Mouse (Mus musculus): ENCODE measurements around the gene Slc25a25. TPM values are rescaled to one million over a fixed set of nuclear protein-coding genes. Genes with fewer than 3 reads are reported as not detected.
A peak's percentile ranks its signal among the peaks of the same experiment; 100 is the strongest.

Gene Slc25a25
- polyA plus RNA-seq, 1 experiment = 16.6 TPM

GRCm38 (mm10) chr2:32448480-32448879, 2.8 kb downstream of the Slc25a25 start:
- H3K4me1 ChIP-seq (ENCODE audit: control insufficient read depth, insufficient read depth, low read length) = peaks cover 3% of the 10 kb centered on the region; the same call in 1 of the 2 replicates
- TF ChIP-seq CTCF (IDR thresholded peaks at IDR 0.05; ENCODE audit: borderline replicate concordance, insufficient read depth, low read length) = no peak
- no peak for TF ChIP-seq POLR2A (IDR thresholded peaks at IDR 0.05; ENCODE audit: low read depth, low read length)
- no peak overlapping the region for H3K4me3 ChIP-seq (ENCODE audit: insufficient read depth, low read length)
- H3K27ac ChIP-seq (ENCODE audit: insufficient read depth, low read length) = no peak overlapping the region

- TF ChIP-seq CTCF (IDR thresholded peaks at IDR 0.05; ENCODE audit: borderline replicate concordance, insufficient read depth, low read length) = no peak
- no peak for TF ChIP-seq POLR2A (IDR thresholded peaks at IDR 0.05; ENCODE audit: low read depth, low read length)
- H3K4me1 ChIP-seq (ENCODE audit: control insufficient read depth, insufficient read depth, low read length) = peaks cover 3% of the 10 kb centered on the region; the same call in 1 of the 2 replicates
- peak overlapping the region; percentile 29; the same call in 1 of the 2 replicates for H3K27ac ChIP-seq (ENCODE audit: insufficient read depth, low read length)
- H3K4me3 ChIP-seq (ENCODE audit: insufficient read depth, low read length) = no peak overlapping the region
Measured at GRCm38 (mm10) chr2:32447264-32447936, 3.8 kb downstream of the Slc25a25 start.

- H3K4me3 ChIP-seq (ENCODE audit: insufficient read depth, low read length) = no peak overlapping the region
- TF ChIP-seq CTCF (IDR thresholded peaks at IDR 0.05; ENCODE audit: borderline replicate concordance, insufficient read depth, low read length) = no peak
- no peak for TF ChIP-seq POLR2A (IDR thresholded peaks at IDR 0.05; ENCODE audit: low read depth, low read length)
Measured at GRCm38 (mm10) chr2:32445535-32445934, 5.7 kb downstream of the Slc25a25 start.

GRCm38 (mm10) chr2:32441550-32441949, 9.7 kb downstream of the Slc25a25 start:
- H3K27ac ChIP-seq (ENCODE audit: insufficient read depth, low read length) = no peak overlapping the region
- peaks cover 13% of the 10 kb centered on the region for H3K4me1 ChIP-seq (ENCODE audit: control insufficient read depth, insufficient read depth, low read length)
- TF ChIP-seq POLR2A (IDR thresholded peaks at IDR 0.05; ENCODE audit: low read depth, low read length) (no peak), CTCF (IDR thresholded peaks at IDR 0.05; ENCODE audit: borderline replicate concordance, insufficient read depth, low read length) (no peak)
- no peak overlapping the region for H3K4me3 ChIP-seq (ENCODE audit: insufficient read depth, low read length)

More at GRCm38 (mm10) chr2:32445535-32445934, 5.7 kb downstream of the Slc25a25 start:
- Histone ChIP-seq H3K4me1 (ENCODE audit: control insufficient read depth, insufficient read depth, low read length) (peaks cover 3% of the 10 kb centered on the region; the same call in 1 of the 2 replicates), H3K27ac (ENCODE audit: insufficient read depth, low read length) (no peak overlapping the region)

- peaks cover 13% of the 10 kb centered on the region for H3K4me1 ChIP-seq (ENCODE audit: control insufficient read depth, insufficient read depth, low read length)
- no peak overlapping the region for H3K27ac ChIP-seq (ENCODE audit: insufficient read depth, low read length)
- TF ChIP-seq CTCF (IDR thresholded peaks at IDR 0.05; ENCODE audit: borderline replicate concordance, insufficient read depth, low read length) (no peak), POLR2A (IDR thresholded peaks at IDR 0.05; ENCODE audit: low read depth, low read length) (no peak)
- H3K4me3 ChIP-seq (ENCODE audit: insufficient read depth, low read length) = no peak overlapping the region
Measured at GRCm38 (mm10) chr2:32440632-32441031, 10.6 kb downstream of the Slc25a25 start.

GRCm38 (mm10) chr2:32440164-32440563, 11.1 kb downstream of the Slc25a25 start:
- H3K4me3 ChIP-seq (ENCODE audit: insufficient read depth, low read length) = no peak overlapping the region
- no peak for TF ChIP-seq CTCF (IDR thresholded peaks at IDR 0.05; ENCODE audit: borderline replicate concordance, insufficient read depth, low read length)
- TF ChIP-seq POLR2A (IDR thresholded peaks at IDR 0.05; ENCODE audit: low read depth, low read length) = no peak
- H3K27ac ChIP-seq (ENCODE audit: insufficient read depth, low read length) = no peak overlapping the region
- H3K4me1 ChIP-seq (ENCODE audit: control insufficient read depth, insufficient read depth, low read length) = peaks cover 13% of the 10 kb centered on the region

- TF ChIP-seq CTCF (IDR thresholded peaks at IDR 0.05; ENCODE audit: borderline replicate concordance, insufficient read depth, low read length) = no peak
- no peak for TF ChIP-seq POLR2A (IDR thresholded peaks at IDR 0.05; ENCODE audit: low read depth, low read length)
- Histone ChIP-seq H3K27ac (ENCODE audit: insufficient read depth, low read length) (no peak overlapping the region), H3K4me3 (ENCODE audit: insufficient read depth, low read length) (no peak overlapping the region)
Measured at GRCm38 (mm10) chr2:32439177-32439576, 12.1 kb downstream of the Slc25a25 start.

GRCm38 (mm10) chr2:32438733-32439132, 12.5 kb downstream of the Slc25a25 start:
- Histone ChIP-seq H3K27ac (ENCODE audit: insufficient read depth, low read length) (no peak overlapping the region), H3K4me1 (ENCODE audit: control insufficient read depth, insufficient read depth, low read length) (peaks cover 13% of the 10 kb centered on the region), H3K4me3 (ENCODE audit: insufficient read depth, low read length) (no peak overlapping the region)
- TF ChIP-seq POLR2A (IDR thresholded peaks at IDR 0.05; ENCODE audit: low read depth, low read length) = no peak
- TF ChIP-seq CTCF (IDR thresholded peaks at IDR 0.05; ENCODE audit: borderline replicate concordance, insufficient read depth, low read length) = no peak

More at GRCm38 (mm10) chr2:32439177-32439576, 12.1 kb downstream of the Slc25a25 start:
- H3K4me1 ChIP-seq (ENCODE audit: control insufficient read depth, insufficient read depth, low read length) = peaks cover 13% of the 10 kb centered on the region

GRCm38 (mm10) chr2:32437612-32438166, 13.6 kb downstream of the Slc25a25 start:
- Histone ChIP-seq H3K4me1 (ENCODE audit: control insufficient read depth, insufficient read depth, low read length) (peaks cover 13% of the 10 kb centered on the region), H3K4me3 (ENCODE audit: insufficient read depth, low read length) (no peak overlapping the region), H3K27ac (ENCODE audit: insufficient read depth, low read length) (peak overlapping the region; percentile 77)
- TF ChIP-seq CTCF (IDR thresholded peaks at IDR 0.05; ENCODE audit: borderline replicate concordance, insufficient read depth, low read length) = no peak
- TF ChIP-seq POLR2A (IDR thresholded peaks at IDR 0.05; ENCODE audit: low read depth, low read length) = no peak

All from embryonic fibroblast, embryonic 13.5 days (primary cell).